ENCODE assay signal across 36 mouse cellular contexts in the genomic region with DNA sequence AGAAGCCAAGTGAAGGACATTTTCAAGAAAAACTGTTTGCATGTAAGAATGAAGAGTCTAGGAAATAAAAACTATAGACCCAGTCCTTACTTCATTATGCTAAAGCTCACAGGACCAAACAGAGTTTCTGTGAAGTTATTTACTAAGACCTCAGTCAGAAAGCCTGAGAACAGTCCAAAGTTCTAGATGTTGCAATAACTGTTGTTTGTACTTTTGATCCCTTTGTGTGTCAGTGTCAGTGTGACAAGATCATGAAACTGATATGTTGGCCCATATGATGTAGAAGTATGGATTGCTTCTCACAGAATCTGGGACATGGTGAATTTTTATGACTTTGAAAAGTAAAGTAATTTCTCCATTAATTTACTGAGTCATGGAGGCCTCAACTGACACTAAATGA. TPM values are rescaled to one million over a fixed set of nuclear protein-coding genes. Genes with fewer than 3 reads are reported as not detected.
"Had no signal": no experiment of that assay in that cellular context is flagged by ENCODE, and none has a peak within 500 bp of the region (broad histone marks: within the 10 kb centered on the region; RNA-seq: fewer than 3 reads in every experiment).

No protein-coding gene starts in this region.

- DNase-seq: gastrocnemius, adult 2 months; gastrocnemius, postnatal 10 days; gastrocnemius, postnatal 25 days; heart, adult 18-20 months; heart, postnatal 10 days; heart, postnatal 4 days; kidney, adult 18-20 months; kidney, adult 8-10 months; kidney, postnatal 10 days; kidney, postnatal 25 days; kidney, postnatal 4 days had no signal

- H3K4me2 ChIP-seq: heart, embryonic 12.5 days; hindbrain, embryonic 12.5 days; hindbrain, embryonic 14.5 days; intestine, embryonic 15.5 days; limb, embryonic 12.5 days had no signal

- H3K4me1 ChIP-seq: heart, embryonic 10.5 days; heart, embryonic 12.5 days; hindbrain, embryonic 10.5 days; hindbrain, embryonic 12.5 days; intestine, embryonic 15.5 days; limb, embryonic 10.5 days; limb, embryonic 12.5 days had no signal

- ATAC-seq: forebrain, embryonic 16.5 days; hindbrain, embryonic 16.5 days; inflammation-experienced regulatory T-cells, adult 6 months; intestine, embryonic 15.5 days had no signal

- H3K36me3 ChIP-seq: heart, embryonic 10.5 days; heart, embryonic 12.5 days; hindbrain, embryonic 10.5 days; hindbrain, embryonic 12.5 days; intestine, embryonic 15.5 days; limb, embryonic 10.5 days; limb, embryonic 12.5 days had no signal

- H3K4me3 ChIP-seq: gastrocnemius, adult 2 months; heart, embryonic 10.5 days; heart, embryonic 12.5 days; hindbrain, embryonic 10.5 days; hindbrain, embryonic 12.5 days; intestine, embryonic 15.5 days; layer of hippocampus, adult 2 months; left cerebral cortex, adult 2 months; limb, embryonic 10.5 days; limb, embryonic 12.5 days had no signal

- H3K27me3 ChIP-seq: heart, embryonic 12.5 days; hindbrain, embryonic 12.5 days; intestine, embryonic 15.5 days; limb, embryonic 12.5 days had no signal

- H3K27ac ChIP-seq: gastrocnemius, adult 2 months; heart, embryonic 10.5 days; hindbrain, embryonic 10.5 days; hindbrain, embryonic 12.5 days; hindbrain, embryonic 14.5 days; intestine, embryonic 15.5 days; layer of hippocampus, adult 2 months; left cerebral cortex, adult 2 months; limb, embryonic 10.5 days; limb, embryonic 12.5 days had no signal

- H3K9ac ChIP-seq: heart, embryonic 12.5 days; hindbrain, embryonic 12.5 days; hindbrain, embryonic 14.5 days; intestine, embryonic 15.5 days; limb, embryonic 12.5 days had no signal

- H3K9me3 ChIP-seq: heart, embryonic 10.5 days; hindbrain, embryonic 12.5 days; intestine, embryonic 15.5 days had no signal

RNA-seq across cellular contexts. Expression of gene Gm9733, which starts 2.6 kb away (rescaled TPM):
- total RNA-seq: gastrocnemius, adult 2 months; gastrocnemius, postnatal 10 days; gastrocnemius, postnatal 25 days; gastrocnemius, postnatal 4 days; heart, adult 18-20 months; heart, adult 8-10 months; heart, postnatal 10 days; heart, postnatal 25 days; heart, postnatal 4 days; layer of hippocampus, adult 2 months; layer of hippocampus, postnatal 10 days; layer of hippocampus, postnatal 25 days; left cerebral cortex, adult 2 months; left cerebral cortex, postnatal 14 days; left cerebral cortex, postnatal 36 days had no signal
- polyA plus RNA-seq: forebrain, embryonic 16.5 days; frontal cortex, adult 2 months; heart, embryonic 10.5 days; heart, embryonic 12.5 days; heart, embryonic 14.5 days; heart, embryonic 16.5 days; hindbrain, embryonic 10.5 days; hindbrain, embryonic 12.5 days; hindbrain, embryonic 14.5 days; hindbrain, embryonic 16.5 days; intestine, embryonic 15.5 days; kidney, embryonic 14.5 days; kidney, embryonic 16.5 days; limb, embryonic 10.5 days; limb, embryonic 12.5 days had no signal
